Mouse (Mus musculus) hindbrain, embryonic 14.5 days (tissue): ENCODE results near the gene Gm44511. TPM values are rescaled to one million over a fixed set of nuclear protein-coding genes. Genes with fewer than 3 reads are reported as not detected.
"Not testable (repeated sequence)": the region's sequence is repeated elsewhere in the genome, so short reads cannot be mapped to it uniquely, and the experiment has no call there.

Experiments used
- ATAC-seq: fragments of 200-750 bp; cut with Nextera tagmentation; 2 replicates; pipeline ENCODE4 v1.8.0; 2017; ENCODE audit warnings: moderate number of reproducible peaks, mild to moderate bottlenecking, moderate TSS enrichment, moderate library complexity; ENCODE audit not compliant: low FRiP score
- DNase-seq: peaks from one replicate; pipeline ENCODE4 v3.0.0-alpha.2; 2015; ENCODE audit warnings: low spot score
- H3K27ac ChIP-seq: fragments of 300-500 bp; sonication (generic); 2 replicates; pipeline ENCODE4 v1.5.1; 2014; ENCODE audit warnings: mild to moderate bottlenecking, moderate library complexity
- H3K27me3 ChIP-seq: fragments of 300-500 bp; sonication (generic); 2 replicates; pipeline ENCODE4 v1.6.1; 2014; ENCODE audit warnings: mild to moderate bottlenecking, low read length, mixed read lengths; ENCODE audit not compliant: control insufficient read depth, insufficient read depth
- H3K36me3 ChIP-seq: fragments of 300-500 bp; sonication (generic); replicated peaks from 2 replicates; pipeline ENCODE4 v1.6.1; 2014; ENCODE audit not compliant: control insufficient read depth, insufficient read depth
- H3K4me1 ChIP-seq: fragments of 300-500 bp; sonication (generic); replicated peaks from 2 replicates; pipeline ENCODE4 v1.6.1; 2014; ENCODE audit warnings: antibody characterized with exemption, low read length, mixed read lengths; ENCODE audit not compliant: control insufficient read depth, insufficient read depth
- H3K4me2 ChIP-seq: fragments of 300-500 bp; sonication (generic); replicated peaks from 2 replicates; pipeline ENCODE4 v1.6.1; 2014; ENCODE audit warnings: mild to moderate bottlenecking, moderate library complexity
- H3K4me3 ChIP-seq: fragments of 300-500 bp; sonication (generic); replicated peaks from 2 replicates; pipeline ENCODE4 v1.5.1; 2014; ENCODE audit warnings: mild to moderate bottlenecking, low read length
- H3K9ac ChIP-seq: fragments of 300-500 bp; sonication (generic); 2 replicates; pipeline ENCODE4 v1.6.1; 2014
- H3K9me3 ChIP-seq: fragments of 300-500 bp; sonication (generic); 2 replicates; pipeline ENCODE4 v1.6.1; 2016; ENCODE audit warnings: low read length; ENCODE audit not compliant: control insufficient read depth
- WGBS: fragments of 180-500 bp; shearing (Covaris S2); extraction: QIAGEN DNeasy Blood & Tissue Kit; methylation state at CpG from one replicate; pipeline ENCODE4 v1.1.7; 2014; 5-methylcytosine and 5-hydroxymethylcytosine counted together
- polyA plus RNA-seq: library from polyadenylated mRNA; unstranded; fragments of >200 nt; fragmentation: Nextera tagmentation; extraction: Ambion mirVana; gene quantifications from 2 replicates; pipeline ENCODE4 v1.2.1, GENCODE M21; 2014

The Gm44511 gene
- polyA plus RNA-seq, 1 experiment from 2014 or later, result not detected

- 62% methylated on average over 6 of the region's 6 CpGs for WGBS
- peak; percentile 32 for ATAC-seq
These were observed 59.4 kb downstream of the Gm44511 start for GRCm38 (mm10) chr6:128766486-128767254.

GRCm38 (mm10) chr6:128765211-128765610 lies 60.9 kb downstream of the Gm44511 start:
- Histone ChIP-seq H3K36me3 (no peaks in the 10 kb centered on the region), H3K4me1 (peaks cover 5% of the 10 kb centered on the region; the same call in 1 of the 2 replicates), H3K9ac (no peak overlapping the region), H3K4me2 (peak overlapping the region; percentile 52; the same call in 1 of the 2 replicates), H3K9me3 (no peaks in the 10 kb centered on the region), H3K27me3 (no peaks in the 10 kb centered on the region), H3K27ac (no peak overlapping the region), H3K4me3 (no peak overlapping the region; the same call in 1 of the 2 replicates)
- no peak for DNase-seq
- 88% methylated on average over 1 of the region's 1 CpGs for whole genome bisulfite sequencing
- no peak for ATAC-seq

More at GRCm38 (mm10) chr6:128766486-128767254, 59.4 kb downstream of the Gm44511 start:
- DNase-seq, result peak; percentile 67
- H3K36me3 ChIP-seq, H3K9ac ChIP-seq, H3K4me2 ChIP-seq, H3K27me3 ChIP-seq, H3K9me3 ChIP-seq, H3K4me1 ChIP-seq, H3K4me3 ChIP-seq: not testable (repeated sequence)
- H3K27ac ChIP-seq, result peak overlapping the region; percentile 39; the same call in 1 of the 2 replicates

- Histone ChIP-seq H3K36me3 (no peaks in the 10 kb centered on the region), H3K9me3 (no peaks in the 10 kb centered on the region), H3K4me3 (peak overlapping the region; percentile 40), H3K4me1 (peaks cover 5% of the 10 kb centered on the region; the same call in 1 of the 2 replicates), H3K27me3 (no peaks in the 10 kb centered on the region), H3K4me2 (peak overlapping the region; percentile 52), H3K9ac (peak overlapping the region; percentile 62), H3K27ac (peak overlapping the region; percentile 81)
- DNase-seq, result peak; percentile 32
- 13% methylated on average over 5 of the region's 5 CpGs for WGBS
- no peak for ATAC-seq
These were observed 61.5 kb downstream of the Gm44511 start for GRCm38 (mm10) chr6:128764598-128764997.

GRCm38 (mm10) chr6:128763736-128764523 lies 62.2 kb downstream of the Gm44511 start:
- 2% methylated on average over 30 of the region's 30 CpGs for WGBS
- Histone ChIP-seq H3K9ac (peak overlapping the region; percentile 62), H3K9me3 (no peaks in the 10 kb centered on the region), H3K27ac (peak overlapping the region; percentile 83), H3K36me3 (no peaks in the 10 kb centered on the region), H3K4me1 (peaks cover 5% of the 10 kb centered on the region; the same call in 1 of the 2 replicates), H3K27me3 (no peaks in the 10 kb centered on the region), H3K4me2 (peak overlapping the region; percentile 52), H3K4me3 (peak overlapping the region; percentile 40)
- ATAC-seq, result peak; percentile 92
- peak; percentile 100 for DNase-seq

DNA sequence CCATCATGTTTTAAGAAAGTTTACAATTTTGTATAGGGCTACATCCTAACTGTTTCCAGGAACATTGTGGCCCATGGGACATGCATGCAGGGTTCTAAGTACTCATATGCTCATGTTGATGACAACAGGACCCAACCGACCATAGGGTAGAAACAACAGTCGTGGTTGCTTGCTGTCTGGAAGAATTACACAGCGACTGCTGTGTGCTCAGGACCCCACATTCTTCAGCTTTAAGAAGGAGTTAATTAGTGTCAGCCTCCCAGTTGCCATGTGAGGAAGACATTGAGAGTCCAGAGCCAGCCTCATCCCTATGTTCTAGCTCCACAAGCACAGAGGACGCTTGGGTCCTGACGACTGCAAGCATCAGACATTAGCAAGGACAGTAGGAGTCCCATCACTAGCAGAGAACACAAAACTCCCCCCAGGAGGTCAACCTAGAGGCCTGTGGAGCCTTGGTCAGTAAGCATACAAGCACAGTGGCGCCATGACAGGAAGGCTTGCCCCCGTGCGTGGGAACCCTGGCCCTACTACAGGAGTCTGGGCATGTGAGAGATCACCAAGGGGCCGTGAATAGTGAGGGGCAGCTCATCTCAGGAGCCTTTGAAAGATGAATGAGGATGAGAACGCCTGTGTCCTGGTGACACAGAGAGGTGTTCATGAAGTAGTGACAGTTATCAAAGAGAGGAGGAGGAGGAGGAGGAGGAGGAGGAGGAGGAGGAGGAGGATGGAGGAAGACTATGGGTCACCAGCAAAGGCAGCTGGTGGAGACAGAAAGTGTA lies 63.0 kb downstream of the Gm44511 start:
- Histone ChIP-seq H3K9ac (peak overlapping the region; percentile 57), H3K4me3 (peak overlapping the region; percentile 40), H3K4me2 (peak overlapping the region; percentile 52), H3K27ac (peak overlapping the region; percentile 83)
- not testable (repeated sequence) for H3K9me3 ChIP-seq, ATAC-seq, H3K36me3 ChIP-seq, DNase-seq, H3K4me1 ChIP-seq, H3K27me3 ChIP-seq
- WGBS, result 72% methylated on average over 9 of the region's 10 CpGs

DNA sequence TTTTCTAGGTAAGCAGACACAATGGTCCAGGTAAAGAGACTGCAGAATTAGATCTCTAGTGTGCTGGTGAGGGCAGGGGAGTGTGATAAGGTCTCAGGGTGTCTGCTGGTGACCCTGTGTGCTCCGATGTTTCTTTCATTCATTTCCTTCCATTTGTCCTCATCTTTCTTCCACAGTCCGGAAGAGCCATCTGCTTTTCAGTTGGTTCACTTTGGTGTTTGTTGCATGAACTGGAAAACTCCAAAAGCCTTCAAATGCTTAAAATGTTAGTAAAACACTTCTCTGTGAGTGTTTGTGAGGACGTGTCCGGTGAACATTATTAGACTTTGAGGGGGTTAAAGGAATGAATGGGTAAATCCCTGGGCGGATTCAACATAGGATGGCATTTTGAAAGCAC lies 65.0 kb downstream of the Gm44511 start:
- peak; percentile 48 for DNase-seq

DNA sequence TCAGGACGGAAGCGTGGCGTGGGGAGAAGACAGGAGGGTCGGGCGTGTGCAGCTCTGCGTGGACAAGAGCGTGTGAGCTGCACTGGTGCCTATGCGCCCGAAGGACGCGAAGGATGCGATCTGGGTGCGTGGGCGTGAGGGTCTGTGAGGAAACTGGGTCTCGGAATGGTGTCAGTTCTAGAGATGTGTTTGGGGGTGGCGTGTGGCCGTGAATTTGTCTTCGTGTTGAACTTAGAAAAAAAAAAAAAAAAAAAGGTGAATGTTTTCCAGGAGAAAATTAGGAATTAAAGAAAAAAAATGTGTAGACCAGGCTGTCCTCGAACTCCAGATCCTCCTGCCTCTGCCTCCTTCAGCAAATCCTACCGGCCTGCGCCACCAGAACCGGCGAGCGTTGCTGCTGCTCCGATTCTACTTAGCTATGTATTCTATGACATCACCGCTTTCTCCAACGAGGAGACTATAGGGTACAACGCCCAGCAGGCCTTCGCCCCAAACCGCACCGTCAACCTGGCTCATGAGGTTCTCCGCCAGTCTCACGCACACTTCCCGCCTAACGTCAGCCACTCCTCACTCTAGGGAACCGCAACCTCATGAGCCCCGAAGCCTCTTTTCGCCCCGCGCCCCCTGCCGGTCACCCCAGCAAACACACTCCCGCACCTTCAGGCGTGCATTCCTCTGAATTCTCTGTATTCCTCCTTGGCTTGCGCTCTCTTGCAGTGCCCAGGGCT lies 65.5 kb downstream of the Gm44511 start:
- H3K4me3 ChIP-seq, result peak overlapping the region; percentile 66
- DNase-seq, result peak; percentile 98
- H3K9me3 ChIP-seq, H3K4me1 ChIP-seq, H3K27me3 ChIP-seq, H3K36me3 ChIP-seq: not testable (repeated sequence)
- H3K27ac ChIP-seq, result peak overlapping the region; percentile 96
- peak overlapping the region; percentile 55 for H3K4me2 ChIP-seq
- H3K9ac ChIP-seq, result peak overlapping the region; percentile 85
- peak; percentile 76 for ATAC-seq
- under 1% methylated on average over 40 of the region's 44 CpGs for WGBS

More for the DNA sequence above, 65.0 kb downstream of the Gm44511 start:
- Histone ChIP-seq H3K36me3 (no peaks in the 10 kb centered on the region), H3K4me2 (peak overlapping the region; percentile 55), H3K4me1 (peaks cover 5% of the 10 kb centered on the region; the same call in 1 of the 2 replicates), H3K4me3 (peak overlapping the region; percentile 66), H3K9me3 (no peaks in the 10 kb centered on the region), H3K9ac (peak overlapping the region; percentile 85), H3K27ac (peak overlapping the region; percentile 96), H3K27me3 (no peaks in the 10 kb centered on the region)
- 42% methylated on average over 5 of the region's 5 CpGs for WGBS
- no peak for ATAC-seq

GRCm38 (mm10) chr6:128760016-128760415 lies 66.1 kb downstream of the Gm44511 start:
- Histone ChIP-seq H3K9ac (peak overlapping the region; percentile 85), H3K4me3 (peak overlapping the region; percentile 66), H3K27ac (peak overlapping the region; percentile 96), H3K4me2 (peak overlapping the region; percentile 55)
- DNase-seq (peak; percentile 98), ATAC-seq (peak; percentile 52)
- not testable (repeated sequence) for H3K36me3 ChIP-seq, H3K27me3 ChIP-seq, H3K4me1 ChIP-seq, H3K9me3 ChIP-seq
- WGBS, result 1% methylated on average over 22 of the region's 22 CpGs
